Mouse (Mus musculus) right cerebral cortex, postnatal 10 days (tissue): ENCODE measurements around the gene Setd5.
A peak's percentile ranks its signal among the peaks of the same experiment; 100 is the strongest.

Experiments used
- DNase-seq, 2 experiments: peaks; one replicate each; pipeline ENCODE4 v3.0.0; 2021; ENCODE audit warnings: low spot score in 2 of 2

Gene Setd5

DNA sequence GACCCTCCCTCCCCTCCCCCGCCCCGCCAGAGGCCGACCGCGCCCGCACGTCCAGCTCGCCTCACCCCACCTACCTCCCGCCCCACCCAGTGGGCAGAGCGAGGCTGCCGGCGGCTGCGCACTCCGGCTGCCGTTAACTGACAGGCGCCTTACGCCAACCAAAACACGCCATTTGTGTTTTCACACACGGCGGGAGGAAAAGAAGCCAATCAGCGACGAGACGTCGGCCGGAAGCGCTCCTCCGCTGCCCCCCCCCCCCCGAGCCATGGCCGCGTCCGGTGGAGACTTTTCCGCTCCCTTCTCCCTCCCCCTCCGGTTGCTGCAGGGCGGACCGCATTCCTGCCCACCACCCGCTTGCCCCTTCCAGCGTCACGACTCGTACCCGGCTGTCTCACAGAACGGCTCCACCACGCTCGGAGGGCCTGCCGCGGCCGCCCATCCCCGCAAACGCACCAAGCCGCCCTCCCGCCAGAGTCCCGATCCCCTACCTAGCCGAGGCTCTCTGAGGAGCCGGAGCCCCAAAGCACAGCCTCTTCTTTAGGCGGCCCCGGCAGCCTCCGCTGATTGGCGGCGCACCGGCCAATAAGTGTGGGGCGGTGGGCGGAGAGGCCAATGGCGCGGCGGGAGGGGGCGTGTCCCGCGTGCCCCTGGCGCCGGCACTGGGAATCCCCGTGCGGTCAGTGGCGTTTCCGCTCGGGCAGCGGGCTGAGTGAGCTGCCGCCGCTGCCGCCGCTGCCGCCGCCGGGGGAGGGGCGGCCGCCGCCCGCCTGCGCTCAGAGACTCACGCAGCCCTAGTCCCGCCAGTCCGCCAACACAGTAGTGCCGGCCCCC, at the start of gene Setd5:
Gene Setd5 (plus strand): TSS at position 680 of the 831 bp plus-strand sequence.
- peak; percentile 98 to 99 for DNase-seq

DNA sequence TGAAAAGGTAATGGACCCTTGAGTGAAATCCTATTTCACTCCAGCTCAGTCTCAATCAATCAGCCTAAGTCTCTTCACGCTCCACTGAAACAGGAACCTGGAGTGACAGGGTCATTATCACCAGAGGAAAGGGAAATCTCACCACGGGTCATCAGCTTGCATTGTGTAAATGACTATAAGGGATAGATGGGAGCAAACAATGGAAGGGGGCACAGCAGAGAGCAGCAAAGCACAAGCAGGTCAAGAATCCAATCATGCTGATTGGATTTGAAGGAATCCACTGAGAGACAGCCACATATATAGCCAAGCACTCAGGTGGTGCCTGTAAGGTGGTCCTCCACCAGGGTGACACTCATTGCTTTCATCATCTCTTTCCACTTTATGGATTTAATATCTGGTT, 49.7 kb upstream of the Setd5 start:
- no peak for DNase-seq

DNA sequence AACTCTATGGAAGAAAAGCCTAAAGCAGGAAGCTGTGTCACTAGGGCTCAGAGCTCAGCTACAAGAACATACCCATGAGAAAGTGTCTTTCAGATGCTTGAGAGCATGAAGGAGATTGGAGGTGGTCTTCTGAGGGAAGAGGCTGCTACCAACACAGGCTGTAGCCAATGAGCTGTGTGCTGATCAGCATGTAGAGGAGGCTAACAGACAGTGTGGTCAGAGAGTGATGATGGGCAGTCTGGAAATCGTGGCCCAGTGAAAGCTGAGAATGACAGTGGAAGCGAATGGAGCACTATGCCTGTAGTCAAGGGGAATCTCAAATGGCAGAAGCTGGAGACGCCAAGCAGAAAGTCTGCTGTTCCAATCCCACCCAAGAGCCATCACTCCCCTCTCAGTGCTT, 48.2 kb upstream of the Setd5 start:
- DNase-seq, result no peak

DNA sequence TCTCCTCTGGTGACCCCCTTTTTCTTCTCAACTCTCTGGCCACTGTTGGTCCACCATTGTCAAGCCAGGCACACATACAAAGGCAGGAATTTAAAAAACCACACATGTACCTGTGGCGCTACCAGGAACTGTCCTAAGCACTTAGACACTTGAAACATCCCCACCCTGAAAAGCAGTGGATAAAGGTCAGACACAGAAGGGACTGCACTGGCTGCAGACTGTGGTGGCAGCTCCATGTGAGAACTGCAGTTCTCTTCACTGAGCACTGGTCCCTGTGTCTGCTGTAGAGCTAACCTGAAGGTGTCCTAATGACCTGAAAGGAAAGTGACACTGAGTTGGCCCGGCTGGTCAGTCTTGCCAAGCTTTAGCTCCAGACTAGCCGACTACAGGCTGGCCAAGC, 46.6 kb upstream of the Setd5 start:
- DNase-seq, result no peak

DNA sequence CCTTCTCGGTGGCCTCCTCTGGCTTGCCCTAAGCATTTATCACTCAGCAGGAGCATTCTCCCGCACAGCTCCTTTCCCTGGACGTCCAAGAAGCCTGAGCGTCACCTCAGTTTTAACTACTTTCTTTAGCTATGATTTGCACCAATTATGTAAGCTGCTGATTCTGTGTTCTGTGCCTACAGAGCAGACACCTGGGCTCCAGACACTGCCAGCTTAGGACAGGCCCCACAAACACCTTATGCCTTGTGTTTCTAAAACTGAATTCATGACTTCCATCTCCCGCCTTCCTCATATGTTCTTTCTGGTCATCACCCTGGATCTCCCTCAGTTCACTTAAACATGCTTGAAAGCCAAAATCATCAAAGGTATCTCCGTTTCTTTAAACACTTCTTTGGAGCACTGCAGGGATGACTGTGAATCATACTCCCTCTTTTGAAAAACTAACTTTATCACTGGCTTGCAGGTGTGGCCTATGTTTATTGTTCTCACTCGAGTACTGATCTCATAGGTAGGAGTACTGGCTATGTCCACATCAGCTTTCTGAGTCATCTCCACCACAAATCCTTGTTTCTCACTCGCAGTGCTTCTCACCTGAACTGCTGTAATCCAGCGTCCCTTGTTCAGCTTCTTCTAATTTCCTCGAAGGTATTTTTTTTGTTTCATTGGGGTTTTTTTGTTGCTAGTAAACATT, 46.0 kb upstream of the Setd5 start:
- no peak for DNase-seq

DNA sequence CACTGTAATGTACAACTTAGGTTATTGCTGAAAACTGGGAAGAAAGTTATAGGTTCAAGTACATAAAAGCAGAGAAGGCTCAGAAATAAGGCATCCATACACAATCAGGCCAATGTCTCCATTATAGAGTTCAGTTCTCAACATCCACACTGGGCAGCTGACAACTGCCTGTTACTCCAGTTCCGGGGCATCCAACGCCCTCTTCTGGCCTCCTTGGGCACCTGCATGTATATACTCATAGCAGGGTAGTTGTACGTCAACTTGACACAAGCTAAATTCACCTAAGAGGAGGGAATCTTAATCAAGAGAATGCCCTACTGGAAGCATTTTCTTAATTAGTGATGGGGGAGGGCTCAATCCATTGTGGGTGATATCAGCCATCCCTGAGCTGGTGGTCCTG, 45.0 kb upstream of the Setd5 start:
- no peak for DNase-seq

DNA sequence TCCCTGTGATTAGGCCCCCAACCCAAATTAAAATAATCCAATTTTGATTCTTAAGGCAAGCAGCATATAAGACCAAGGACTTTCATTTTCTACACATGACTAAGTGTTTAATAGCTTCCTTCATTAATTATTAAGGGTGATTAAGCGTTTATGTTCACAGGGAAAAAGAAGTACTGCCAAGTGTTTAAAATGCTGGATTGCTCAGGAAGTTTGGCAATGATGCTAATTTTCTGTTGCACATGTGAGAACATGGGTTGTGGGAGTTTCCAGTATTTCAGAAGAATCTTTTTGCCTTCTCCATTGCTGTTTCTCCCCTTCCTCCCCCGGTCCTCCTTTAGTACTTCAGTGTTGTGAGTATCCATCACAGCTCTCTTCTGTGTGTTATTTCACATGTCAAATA, 44.0 kb upstream of the Setd5 start:
- no peak for DNase-seq

DNA sequence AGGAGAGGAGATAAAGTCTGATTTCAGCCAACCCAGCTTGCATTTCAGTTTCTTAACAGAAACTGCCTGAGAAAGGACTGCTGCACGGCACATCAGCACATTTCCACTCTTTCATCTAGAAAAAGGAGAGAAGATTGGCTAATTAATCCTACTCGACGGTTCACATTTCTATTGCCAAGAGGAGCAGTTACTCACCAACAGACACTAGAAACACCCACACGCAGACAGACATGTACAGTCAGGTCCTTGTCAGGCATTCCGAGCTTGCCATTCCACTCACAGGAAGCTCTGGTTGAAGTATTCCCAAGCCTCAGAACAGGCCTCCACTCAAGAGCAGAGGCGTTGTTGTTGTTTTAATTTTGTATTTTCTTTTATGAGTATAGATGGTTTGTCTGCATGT, 42.7 kb upstream of the Setd5 start:
- DNase-seq, result no peak

DNA sequence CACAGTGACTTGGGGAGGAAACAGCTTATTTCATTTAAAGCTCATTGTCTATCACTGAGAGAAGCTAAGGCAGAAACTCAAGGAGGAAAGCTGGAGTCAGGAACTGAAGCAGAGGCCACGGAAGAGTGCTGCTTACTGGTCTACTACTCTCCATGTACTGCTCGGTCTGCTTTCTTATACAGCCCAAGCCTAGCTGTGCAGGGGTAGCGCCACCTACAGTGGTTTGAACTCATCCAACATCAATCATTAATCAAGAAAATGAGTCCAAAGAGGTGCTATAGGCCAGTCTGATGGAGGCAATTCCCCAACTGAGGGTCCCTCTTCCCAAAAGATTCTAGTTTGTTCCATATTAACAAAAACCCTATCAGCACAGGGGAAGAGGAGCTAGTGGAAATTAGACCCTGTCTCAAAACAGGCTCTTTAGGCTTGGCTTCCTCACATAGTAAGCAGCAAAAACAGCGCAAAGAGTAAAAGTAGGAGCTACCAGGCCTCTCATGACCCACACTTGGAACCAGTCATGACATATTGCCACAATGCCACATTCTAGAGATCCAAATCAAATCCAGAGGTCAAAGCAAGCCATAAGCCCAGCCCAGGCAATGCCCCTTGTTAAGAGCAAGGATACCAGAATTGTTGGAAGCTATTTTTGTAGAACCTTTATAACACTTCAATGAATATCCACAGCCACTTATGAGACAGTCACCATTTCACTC, 40.5 kb upstream of the Setd5 start:
- no peak for DNase-seq

DNA sequence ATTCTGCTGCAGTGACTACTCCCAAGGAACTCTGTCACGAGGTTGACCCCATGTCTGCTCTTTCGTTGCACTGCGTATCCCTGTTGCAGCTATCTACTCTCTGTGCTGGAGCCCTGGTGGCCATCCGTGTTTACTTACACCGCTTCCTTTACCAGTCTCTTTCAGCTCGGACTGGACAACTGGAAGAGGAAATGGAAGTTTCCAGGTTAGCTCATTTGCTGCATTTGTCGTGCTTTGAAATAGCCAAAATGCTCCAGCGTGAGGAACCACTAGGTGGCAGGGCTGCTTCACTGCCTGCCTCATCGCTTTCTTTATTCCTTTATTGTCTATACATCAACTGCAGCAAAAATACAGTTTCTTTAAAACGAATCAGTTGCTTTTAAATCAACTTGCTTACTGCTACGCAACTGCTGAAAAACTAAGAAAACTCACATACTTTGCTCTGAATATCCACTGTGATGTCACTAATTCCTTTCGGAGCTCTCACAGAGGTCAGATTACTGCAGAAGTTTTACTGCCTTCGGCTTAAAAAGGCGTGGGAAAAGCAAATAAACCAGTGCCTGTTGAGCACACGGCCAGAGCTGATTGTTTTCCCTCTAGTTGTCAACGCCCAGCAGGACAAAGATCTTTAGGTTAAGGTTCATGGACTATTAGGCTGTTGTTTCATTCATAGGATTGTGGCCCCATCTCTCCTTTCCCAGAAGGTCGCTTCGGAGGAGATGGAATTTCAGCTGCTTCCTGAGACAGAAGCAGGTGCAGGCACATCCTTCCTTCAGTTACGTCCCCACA, 39.0 kb upstream of the Setd5 start:
- peak; percentile 78 to 79 for DNase-seq

DNA sequence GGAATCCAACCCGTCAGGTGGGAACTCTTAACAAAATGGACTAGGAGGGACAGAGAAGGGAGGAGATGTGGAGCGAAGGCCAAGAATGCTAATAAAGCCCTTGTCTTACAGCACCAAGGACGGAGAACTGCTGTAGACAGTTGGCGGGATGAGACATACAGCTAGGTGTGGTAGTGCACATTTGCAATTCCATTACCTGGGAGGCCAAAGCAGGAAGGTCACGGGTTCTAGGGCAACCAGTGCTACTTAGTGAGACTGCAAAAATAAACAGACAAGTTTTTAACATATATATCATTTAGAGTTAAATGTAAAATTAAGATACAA, 38.5 kb upstream of the Setd5 start:
- no peak for DNase-seq

DNA sequence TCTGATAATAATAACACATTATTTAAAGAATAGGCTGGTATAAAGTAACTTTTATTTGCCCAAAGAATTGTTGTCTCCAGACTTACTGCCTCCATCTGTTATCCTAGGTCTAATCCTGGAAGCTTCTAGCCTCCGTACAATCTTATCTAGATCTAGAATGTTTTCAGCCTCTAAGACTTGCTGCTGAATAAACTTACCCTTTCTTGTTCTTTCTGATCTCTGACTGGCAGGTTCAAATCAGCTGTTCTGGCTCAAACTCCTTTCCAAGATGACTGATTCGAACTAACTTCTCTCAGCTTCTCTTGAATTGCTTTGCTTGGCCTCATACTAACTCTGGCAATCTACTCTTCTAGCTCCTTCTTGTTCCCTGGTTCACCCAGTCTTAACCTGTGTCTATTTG, 36.8 kb upstream of the Setd5 start:
- DNase-seq, result no peak

DNA sequence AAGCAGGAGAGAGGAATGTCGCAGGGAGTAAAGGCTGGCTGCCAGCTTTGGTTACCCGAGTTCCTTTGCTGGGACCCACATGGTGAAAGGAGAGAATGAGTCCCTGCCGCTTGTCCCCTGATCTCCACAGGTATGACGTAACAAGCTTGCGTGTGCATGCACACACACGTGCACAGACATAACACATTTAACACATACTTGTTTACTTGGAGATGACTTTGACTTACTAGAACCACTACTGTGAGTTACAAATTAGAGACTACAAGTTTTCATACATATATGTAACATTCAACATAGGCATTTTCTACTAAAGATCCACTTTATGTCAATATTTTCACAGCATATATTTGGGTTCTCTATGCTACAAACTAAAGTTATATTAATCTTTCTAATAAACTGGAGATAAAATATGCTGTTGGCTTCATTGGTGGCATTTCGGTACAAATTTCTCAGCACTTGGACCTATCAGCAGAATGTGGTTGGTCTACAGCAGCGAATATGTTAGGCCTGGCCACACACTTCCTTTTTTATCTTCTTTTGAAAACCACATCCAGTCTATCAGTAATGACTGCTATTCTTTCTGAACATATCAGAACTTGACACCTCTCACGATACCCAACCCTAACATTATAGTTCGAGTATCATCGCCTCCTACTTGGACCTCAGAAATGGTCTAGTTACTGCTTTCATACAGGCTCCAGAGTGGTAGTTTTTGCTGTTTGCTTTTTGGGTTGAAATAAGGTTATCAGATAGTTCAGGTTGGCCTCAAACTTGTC, 35.8 kb upstream of the Setd5 start:
- no peak for DNase-seq

DNA sequence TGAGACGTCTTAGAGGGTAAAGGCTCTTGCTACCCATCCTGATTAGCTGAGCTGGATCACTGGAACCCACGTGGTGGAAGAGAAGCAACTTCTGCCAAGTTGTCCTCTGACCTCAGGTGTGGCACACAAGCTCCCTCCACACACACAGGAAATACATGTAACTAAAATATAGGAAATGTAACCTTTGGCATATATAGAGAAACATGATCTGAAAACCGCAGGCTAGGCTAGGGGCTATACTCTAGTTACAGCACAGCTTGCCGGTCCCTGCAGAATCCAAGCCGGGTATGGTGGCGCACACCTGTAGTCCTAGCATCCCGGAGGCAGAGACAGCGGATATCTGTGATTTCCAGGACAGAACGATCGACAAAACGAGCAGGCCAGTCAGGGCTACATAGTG, 31.6 kb upstream of the Setd5 start:
- no peak for DNase-seq

DNA sequence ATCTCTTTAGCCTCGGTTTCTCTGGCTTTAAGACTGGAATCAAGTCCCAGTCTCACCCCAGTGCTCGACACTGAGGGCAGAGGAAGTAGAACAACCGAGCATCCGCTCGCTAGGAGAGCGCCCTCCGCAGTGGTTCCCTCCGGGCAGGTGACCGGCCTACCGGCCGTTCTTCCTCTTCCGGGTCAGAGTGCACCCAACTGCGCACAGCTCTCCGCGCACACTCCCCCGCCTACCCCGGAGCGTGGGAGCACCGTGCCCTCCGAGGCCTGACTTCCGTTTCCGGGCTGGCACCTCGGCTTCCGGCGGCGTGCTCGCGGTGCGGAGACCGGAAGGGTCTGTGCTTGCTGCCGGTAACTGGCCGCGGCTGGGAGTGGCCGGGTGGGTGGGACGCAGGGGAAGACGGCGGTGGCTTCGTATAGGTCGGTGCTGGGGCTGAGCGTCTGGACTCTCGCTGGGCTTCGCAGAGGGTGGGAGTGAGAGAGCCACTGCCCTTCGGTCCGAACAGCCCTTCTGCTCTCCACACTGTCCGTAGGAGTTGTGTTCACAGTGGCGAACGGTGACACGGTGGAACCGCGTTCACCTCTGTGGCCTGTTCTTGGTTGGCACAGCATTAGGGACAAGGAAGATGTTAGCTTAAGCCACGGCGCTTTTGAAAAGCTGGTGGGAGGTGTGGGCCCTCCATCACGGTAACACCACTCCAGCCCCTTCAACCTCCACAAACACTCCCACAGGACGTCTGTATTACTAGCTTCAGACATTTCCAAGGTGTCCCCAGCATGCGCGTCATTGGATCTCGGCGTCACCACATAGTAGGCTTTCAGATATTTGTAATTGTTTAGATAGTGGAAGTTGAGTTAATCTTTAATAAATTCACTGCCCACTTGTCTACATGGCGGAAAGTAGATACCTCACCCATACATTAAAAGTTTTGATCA, 30.9 kb upstream of the Setd5 start, which contains the start of gene Thumpd3:
Gene Thumpd3 (plus strand): TSS at position 185 of the 935 bp plus-strand sequence.
- peak; percentile 99 for DNase-seq

DNA sequence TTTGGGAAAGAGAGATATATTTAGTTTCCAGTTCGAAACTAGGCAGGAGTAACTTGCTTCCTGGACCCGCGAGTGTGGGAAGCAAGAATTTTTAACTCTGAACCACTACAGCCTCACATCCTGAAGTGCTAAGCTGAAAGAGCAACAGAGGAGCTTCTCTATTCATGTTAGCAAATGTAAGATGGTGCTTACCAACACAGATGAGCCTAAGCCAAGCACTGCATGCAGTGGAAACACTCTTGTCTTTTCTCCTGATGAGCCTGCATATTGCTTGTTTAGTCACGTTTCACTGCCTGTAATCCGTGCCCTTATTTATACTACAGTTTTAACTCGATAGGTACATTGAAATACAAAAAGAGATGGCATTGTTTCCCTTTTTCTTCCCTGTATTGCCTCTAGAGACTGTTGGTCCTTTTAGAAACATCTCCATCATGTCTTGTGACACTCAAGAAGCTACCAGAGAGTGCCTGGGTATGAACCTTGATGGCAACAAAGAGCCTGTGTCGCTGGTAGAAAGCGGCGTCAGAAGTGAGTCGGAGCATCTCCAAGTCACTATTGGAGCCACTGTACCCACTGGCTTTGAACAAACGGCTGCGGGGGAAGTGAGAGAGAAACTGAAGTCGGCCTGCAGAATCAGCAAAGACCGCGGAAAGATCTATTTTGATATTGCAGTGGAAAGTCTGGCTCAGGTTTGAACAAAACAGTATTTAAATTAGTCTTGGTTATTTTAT, 30.0 kb upstream of the Setd5 start:
- no peak for DNase-seq

DNA sequence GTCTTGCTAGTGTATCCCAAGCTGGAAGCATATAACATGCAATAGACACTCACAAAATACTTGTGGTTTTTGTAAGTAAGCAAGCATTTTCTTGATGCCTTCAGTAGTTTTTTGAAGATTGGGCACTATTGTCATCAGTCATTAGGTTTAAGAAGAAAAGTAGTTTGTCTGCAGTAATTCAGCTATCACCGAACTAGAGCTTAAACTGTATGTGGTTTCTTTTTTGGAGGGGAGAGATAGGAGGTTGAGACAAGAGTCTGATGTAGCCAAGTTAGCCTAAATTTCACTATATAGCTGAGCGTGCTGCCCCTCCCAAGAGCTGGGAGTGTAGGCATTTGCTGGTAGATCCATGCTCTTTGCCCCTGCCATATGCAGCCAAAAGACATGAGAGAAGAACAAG, 28.8 kb upstream of the Setd5 start:
- no peak for DNase-seq

DNA sequence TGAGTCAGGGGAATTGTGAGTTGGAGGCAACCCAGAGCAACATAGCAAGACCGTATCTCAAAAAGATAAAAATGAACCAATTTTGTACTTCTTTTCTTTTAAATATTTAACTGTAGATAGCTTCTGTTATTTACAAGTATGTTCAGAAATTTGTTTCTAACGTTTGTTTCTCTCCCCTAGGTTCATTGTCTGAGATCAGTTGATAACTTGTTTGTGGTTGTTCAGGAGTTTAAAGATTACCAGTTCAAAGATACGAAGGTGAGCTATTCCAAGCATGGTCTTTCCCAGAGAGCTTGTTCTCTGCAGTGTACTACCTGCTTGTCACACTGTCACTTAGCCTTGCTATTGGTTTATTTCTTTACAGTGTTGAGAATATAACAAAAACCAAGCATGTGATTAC, 28.0 kb upstream of the Setd5 start:
- no peak for DNase-seq

DNA sequence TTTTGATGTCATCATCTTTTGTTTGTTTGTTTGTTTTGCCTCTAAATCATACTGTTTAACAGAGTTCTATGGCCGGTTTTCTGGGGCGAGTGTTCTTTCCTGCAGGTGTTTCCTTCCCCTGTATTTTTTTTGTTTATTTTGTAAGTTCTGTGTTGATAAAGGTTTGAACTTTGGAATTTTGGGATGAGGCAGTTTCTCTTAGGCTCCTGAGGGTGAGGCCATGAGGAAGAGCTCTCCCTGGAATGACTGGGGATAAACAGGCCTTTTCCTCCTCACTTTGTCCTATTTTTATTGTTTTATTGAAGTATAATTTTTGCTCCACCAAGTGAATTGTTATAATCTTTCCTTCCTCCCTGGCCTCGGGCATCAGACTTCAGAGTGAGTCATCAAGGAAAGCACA, 24.2 kb upstream of the Setd5 start:
- no peak for DNase-seq
